Mouse (Mus musculus): ENCODE measurements around the gene Hist1h2an.
"Not testable (repeated sequence)": the region's sequence is repeated elsewhere in the genome, so short reads cannot be mapped to it uniquely, and the experiment has no call there.

Hist1h2an gene

DNA sequence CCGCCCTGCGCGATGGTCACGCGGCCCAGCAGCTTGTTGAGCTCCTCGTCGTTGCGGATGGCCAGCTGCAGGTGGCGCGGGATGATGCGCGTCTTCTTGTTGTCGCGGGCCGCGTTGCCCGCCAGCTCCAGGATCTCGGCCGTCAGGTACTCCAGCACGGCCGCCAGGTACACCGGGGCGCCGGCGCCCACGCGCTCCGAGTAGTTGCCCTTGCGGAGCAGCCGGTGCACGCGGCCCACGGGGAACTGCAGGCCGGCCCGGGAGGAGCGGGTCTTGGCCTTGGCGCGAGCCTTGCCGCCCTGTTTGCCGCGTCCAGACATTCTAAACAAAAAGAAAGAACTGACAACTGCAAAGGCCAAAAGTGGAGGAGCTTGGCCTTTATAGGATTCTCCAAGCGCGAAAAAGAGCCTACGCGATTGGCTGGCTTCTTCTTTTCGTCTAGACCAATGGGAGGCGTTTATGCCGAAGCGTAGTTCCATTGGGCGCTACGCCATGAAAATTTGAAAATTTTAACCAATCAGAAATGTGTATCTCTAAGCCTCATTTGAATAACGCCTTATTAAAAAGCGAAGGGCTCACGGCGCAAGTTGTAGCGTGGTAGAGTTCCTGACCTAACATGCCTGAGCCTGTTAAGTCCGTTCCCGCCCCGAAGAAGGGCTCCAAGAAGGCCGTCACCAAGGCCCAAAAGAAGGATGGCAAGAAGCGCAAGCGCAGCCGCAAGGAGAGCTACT, at the start of gene Hist1h2an, which contains the start of gene Hist1h2bp:
Gene Hist1h2an (minus strand): TSS at position 320 of the 731 bp plus-strand sequence.
Gene Hist1h2bp (plus strand): TSS at position 563 of the 731 bp plus-strand sequence.
- peak; percentile 77 to 88 for DNase-seq

DNA sequence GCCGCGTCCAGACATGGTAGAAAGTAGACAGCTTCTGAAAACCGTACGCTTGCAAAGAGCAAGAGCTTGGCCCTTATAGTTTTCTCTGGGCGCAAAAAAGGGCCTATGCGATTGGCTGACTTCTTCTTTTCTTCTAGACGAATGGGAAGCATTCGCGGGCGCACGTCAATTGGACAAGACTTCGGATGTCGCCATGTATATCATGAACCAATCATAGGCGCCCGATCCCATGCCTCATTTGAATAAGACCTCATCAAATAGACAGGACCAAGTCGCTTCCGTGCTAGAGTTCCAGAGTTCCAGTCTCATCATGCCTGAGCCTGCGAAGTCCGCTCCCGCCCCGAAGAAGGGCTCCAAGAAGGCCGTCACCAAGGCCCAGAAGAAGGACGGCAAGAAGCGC, 46.4 kb upstream of the Hist1h2an start, which contains the start of the genes Hist1h2ap and Hist1h2br:
Gene Hist1h2ap (minus strand): TSS at position 47 of the 400 bp plus-strand sequence.
Gene Hist1h2br (plus strand): TSS at position 283 of the 400 bp plus-strand sequence.
- DNase-seq, result not testable (repeated sequence)

DNA sequence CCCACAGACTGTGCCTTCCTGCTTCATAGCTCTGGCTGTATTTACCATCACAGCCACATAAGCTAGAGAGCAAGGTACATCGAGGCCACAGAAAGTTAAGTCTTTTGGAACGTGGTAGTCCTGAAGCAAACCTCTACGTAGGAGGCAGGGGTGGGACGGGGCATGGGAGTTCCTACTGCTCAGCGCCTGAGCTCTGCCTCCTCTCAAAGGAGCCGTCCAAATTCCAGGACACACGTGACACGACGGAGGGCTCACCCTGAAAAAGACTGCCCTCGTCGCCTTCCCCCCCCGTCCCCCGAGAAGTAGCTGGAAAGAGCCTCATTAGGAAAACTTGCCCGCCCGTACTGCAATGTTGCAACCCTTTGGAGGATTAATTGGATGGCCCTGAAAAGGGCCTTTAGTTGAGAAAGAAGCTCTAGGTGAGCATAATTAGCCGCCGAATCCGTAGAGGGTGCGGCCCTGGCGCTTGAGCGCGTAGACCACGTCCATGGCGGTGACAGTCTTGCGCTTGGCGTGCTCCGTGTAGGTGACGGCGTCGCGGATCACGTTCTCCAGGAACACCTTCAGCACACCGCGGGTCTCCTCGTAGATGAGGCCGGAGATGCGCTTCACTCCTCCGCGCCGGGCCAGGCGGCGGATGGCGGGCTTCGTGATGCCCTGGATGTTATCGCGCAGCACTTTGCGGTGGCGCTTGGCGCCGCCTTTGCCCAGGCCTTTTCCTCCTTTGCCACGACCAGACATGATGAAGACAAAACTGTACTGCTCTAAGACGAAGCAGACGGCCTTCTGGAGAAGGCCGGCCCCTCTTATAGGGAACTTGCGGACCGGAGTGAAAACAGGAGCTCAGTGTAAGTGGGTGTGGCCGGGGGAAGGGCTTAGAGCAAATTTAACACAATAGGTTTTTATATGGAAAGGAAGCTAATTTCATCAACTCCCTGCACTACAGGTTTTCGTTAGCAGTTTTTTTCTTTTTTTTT, 44.7 kb upstream of the Hist1h2an start, which contains the start of gene Hist1h4n:
Gene Hist1h4n (minus strand): TSS at position 779 of the 977 bp plus-strand sequence.
- DNase-seq, result peak in 1 of 2 experiments; percentile 23

GRCm38 (mm10) chr13:21830344-21830743, 43.3 kb upstream of the Hist1h2an start:
- DNase-seq, result no peak

GRCm38 (mm10) chr13:21828511-21828910, 41.5 kb upstream of the Hist1h2an start:
- DNase-seq, result no peak

DNA sequence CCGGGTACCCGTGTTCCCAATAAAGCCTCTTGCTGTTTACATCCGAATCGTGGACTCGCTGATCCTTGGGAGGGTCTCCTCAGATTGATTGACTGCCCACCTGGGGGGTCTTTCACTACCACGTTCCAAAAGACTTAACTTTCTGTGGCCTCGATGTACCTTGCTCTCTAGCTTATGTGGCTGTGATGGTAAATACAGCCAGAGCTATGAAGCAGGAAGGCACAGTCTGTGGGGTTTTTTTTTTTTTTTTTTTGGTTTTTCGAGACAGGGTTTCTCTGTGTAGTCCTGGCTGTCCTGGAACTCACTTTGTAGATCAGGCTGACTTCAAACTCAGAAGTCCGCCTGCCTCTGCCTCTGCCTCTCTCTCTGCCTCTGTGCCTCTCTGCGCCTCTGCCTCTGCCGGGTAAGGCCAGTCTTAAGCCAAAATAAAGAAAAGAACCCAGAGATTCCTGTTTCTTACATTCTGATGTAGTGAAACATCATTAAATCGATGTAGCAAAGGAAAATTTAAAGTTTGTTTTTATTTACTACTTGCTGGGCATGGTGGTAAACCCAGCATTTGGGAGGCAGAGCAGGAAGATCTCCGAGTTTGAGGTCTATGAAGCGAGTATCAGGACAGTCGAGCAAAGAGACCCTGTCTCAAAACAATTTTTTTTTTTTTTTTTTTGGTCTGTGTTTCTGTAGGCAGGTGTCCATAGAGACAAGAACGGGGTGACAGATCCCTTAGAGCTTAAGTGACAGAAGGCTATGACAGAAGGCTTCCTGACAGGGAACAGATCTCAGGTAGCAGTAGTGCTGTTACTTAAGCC, 33.3 kb upstream of the Hist1h2an start:
- not testable (repeated sequence) for DNase-seq

DNA sequence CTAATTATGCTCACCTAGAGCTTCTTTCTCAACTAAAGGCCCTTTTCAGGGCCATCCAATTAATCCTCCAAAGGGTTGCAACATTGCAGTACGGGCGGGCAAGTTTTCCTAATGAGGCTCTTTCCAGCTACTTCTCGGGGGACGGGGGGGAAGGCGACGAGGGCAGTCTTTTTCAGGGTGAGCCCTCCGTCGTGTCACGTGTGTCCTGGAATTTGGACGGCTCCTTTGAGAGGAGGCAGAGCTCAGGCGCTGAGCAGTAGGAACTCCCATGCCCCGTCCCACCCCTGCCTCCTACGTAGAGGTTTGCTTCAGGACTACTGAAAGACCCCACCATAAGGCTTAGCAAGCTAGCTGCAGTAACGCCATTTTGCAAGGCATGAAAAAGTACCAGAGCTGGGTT, 25.1 kb upstream of the Hist1h2an start:
- DNase-seq, result not testable (repeated sequence)

DNA sequence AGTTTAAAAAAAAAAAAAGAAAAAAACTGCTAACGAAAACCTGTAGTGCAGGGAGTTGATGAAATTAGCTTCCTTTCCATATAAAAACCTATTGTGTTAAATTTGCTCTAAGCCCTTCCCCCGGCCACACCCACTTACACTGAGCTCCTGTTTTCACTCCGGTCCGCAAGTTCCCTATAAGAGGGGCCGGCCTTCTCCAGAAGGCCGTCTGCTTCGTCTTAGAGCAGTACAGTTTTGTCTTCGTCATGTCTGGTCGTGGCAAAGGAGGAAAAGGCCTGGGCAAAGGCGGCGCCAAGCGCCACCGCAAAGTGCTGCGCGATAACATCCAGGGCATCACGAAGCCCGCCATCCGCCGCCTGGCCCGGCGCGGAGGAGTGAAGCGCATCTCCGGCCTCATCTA, 24.5 kb upstream of the Hist1h2an start, which contains the start of gene Hist1h4m:
Gene Hist1h4m (plus strand): TSS at position 208 of the 400 bp plus-strand sequence.
- DNase-seq, result peak; percentile 26 to 51

DNA sequence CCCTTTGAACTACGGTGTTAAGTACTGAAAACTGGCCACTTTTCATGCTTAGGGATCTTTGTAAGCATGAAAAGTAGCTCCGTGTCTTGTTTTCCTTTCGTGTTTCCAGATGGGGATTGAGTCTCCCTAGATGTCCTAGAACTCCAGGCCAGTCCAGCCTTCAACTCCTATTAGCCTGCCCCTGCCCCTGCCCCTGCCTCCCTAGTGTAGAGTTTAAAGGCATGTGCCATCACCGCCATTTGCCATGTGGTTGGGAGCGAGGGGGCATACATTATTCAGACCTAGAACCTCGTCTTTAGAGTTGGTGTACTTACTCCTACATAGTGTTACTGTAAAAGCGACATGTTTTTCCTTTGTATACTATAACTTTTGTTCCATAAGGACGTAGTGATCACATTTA, 24.1 kb upstream of the Hist1h2an start:
- not testable (repeated sequence) for DNase-seq

DNA sequence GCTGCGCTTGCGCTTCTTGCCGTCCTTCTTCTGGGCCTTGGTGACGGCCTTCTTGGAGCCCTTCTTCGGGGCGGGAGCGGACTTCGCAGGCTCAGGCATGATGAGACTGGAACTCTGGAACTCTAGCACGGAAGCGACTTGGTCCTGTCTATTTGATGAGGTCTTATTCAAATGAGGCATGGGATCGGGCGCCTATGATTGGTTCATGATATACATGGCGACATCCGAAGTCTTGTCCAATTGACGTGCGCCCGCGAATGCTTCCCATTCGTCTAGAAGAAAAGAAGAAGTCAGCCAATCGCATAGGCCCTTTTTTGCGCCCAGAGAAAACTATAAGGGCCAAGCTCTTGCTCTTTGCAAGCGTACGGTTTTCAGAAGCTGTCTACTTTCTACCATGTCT, 23.1 kb upstream of the Hist1h2an start, which contains the start of the genes Hist1h2bq and Hist1h2ao:
Gene Hist1h2bq (minus strand): TSS at position 125 of the 400 bp plus-strand sequence.
Gene Hist1h2ao (plus strand): TSS at position 393 of the 400 bp plus-strand sequence.
- not testable (repeated sequence) for DNase-seq

DNA sequence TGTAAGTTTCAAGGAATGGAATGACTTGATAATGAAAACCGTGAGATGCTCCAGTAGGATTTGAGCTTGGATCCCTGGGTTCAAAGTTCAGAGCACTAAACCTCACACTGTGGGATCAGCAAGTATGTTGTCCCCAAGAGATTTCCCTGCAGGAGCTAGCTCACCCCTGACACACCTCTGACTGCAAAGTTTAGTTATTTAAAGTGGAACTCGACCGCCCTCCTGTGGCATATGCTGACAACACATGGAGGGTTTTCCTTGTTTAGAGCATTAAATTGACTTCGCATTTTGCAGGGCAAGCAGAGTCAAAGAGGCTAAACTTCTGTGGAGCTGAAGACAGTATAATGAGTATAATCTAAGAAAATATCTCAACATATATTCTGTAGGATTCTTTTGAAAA, 16.0 kb upstream of the Hist1h2an start:
- DNase-seq, result not testable (repeated sequence)

- DNase-seq, result not testable (repeated sequence)
Measured at GRCm38 (mm10) chr13:21797163-21797562, 10.1 kb upstream of the Hist1h2an start.

DNA sequence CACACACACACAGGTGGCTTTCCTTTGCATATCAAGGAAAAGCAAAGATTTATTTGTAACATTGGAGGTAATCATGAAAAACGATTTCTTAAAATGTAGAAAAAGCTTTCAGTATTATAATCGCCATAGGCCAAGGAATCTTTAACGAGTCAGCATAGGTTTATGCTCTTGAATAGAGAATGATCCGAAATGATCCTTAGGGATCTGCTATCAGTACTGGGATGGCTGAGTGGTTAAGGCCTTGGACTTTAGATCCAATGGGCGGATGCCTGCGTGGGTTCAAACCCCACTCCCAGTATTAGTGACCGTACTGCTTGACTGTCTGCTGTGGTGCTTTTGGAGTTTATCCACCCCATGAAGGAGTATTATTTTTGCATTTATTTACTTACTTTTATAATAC, 8.6 kb upstream of the Hist1h2an start:
- no peak for DNase-seq

DNA sequence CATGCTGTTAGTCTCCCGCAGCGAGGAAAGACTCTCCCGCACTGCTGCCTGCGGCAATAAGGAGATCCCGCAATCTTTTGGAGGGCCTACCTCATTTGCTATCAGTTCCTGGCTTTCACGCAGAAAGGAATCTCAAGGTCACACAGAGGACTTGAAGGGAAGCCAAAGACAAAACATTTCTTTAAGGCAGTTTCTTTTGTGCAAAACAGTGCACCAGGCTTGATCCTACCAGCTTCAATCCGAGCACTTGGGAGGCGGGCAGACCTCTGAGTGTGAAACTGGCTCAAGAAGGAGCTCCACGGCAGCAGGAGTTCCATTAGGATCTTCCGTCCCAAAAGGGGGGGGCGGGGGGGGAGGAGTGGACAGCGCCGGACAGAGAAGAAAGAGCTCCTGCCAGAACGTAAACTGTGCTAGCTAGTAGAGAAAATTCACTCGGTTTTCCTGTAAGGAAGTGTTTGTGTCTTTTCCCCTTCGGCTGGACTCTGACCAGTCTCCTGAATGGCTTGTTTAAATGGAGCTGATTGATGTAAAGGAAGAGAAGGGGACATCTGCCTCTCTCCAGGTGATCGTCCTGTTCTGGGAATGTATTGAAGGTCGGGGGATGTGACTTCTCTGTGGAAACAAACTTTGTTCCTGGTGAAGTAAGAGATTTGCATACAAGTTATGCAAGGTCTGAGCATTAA, 3.7 kb upstream of the Hist1h2an start:
- no peak for DNase-seq

GRCm38 (mm10) chr13:21789925-21790324, 2.9 kb upstream of the Hist1h2an start:
- no peak for DNase-seq

DNA sequence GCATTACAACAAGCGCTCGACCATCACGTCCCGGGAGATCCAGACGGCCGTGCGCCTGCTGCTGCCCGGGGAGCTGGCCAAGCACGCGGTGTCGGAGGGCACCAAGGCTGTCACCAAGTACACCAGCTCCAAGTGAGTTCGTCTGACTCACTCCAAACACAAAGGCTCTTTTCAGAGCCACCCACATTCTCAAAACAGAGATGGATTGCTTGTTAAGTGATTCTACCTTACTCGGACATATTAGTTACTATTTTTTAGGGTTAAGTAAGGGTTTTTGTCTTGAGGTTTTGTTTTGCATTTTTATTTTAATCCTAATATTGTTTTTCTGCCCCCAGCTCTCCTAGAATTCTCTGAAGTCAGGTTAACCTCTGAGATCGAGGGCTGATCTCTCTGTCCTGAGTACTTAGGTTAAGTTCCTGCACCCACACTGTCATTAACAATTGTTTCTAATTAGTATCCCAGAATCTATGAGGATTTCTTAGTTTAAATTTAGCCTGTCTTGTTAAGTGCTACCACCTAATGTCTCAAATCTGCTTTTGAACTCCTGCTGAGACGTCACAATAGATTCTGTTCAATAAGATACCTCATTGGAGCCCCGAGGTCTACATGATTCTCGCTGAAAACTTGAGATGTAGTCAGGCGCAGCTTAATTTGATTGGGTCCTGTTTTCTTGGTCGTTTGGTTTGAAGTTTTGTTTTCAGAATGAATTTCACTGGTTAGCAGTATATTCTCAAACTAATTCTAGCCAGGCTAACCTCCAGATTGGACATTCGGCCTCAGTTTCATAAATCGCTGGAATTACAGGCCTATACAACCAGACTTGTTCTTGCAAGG, 959 bp upstream of the Hist1h2an start:
- no peak for DNase-seq

GRCm38 (mm10) chr13:21786189-21786898, 674 bp downstream of the Hist1h2an start:
- no peak for DNase-seq

GRCm38 (mm10) chr13:21784311-21784710, 2.7 kb downstream of the Hist1h2an start:
- no peak for DNase-seq

DNA sequence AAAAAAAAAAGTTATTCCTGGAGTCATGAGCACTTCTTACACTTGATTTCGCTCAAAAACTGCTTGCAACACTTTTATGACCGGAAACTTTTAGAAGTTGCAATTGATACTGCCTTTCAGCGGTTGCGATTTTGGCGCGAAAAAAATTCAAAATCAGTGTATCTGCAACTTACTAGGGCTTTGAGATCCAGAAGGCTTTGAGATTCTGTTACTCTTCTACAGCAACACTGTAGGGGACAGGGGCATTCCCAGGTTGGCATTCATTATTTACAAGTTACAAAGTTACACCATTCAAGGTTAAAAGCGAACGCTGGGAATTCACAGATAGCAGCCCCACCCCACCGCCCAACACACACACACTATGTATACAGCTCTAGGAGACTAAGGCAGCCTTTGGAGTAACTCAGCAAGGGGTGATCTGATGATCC, 3.3 kb downstream of the Hist1h2an start:
- peak in 1 of 2 experiments; percentile 7 for DNase-seq

GRCm38 (mm10) chr13:21783255-21783617, 3.8 kb downstream of the Hist1h2an start, which contains the start of gene Hist1h3i:
Gene Hist1h3i (minus strand): TSS chr13:21783370.
- DNase-seq, result peak; percentile 12 to 27
